Mouse (Mus musculus) liver, adult 2 months (tissue): ENCODE results near the gene Brix1.
"Not testable (repeated sequence)": the region's sequence is repeated elsewhere in the genome, so short reads cannot be mapped to it uniquely, and the experiment has no call there.

Experiments
- CTCF ChIP-seq: fragments of 200-500 bp; IDR thresholded peaks from 2 replicates; pipeline ENCODE4 v1.5.1; 2011; ENCODE audit warnings: low read depth, low read length, control low read depth
- POLR2A ChIP-seq: fragments of 200-500 bp; IDR thresholded peaks from 2 replicates; pipeline ENCODE4 v1.6.1; 2011; ENCODE audit warnings: low read length, control low read depth; ENCODE audit not compliant: insufficient read depth; ENCODE audit errors: extremely low read depth

DNA sequence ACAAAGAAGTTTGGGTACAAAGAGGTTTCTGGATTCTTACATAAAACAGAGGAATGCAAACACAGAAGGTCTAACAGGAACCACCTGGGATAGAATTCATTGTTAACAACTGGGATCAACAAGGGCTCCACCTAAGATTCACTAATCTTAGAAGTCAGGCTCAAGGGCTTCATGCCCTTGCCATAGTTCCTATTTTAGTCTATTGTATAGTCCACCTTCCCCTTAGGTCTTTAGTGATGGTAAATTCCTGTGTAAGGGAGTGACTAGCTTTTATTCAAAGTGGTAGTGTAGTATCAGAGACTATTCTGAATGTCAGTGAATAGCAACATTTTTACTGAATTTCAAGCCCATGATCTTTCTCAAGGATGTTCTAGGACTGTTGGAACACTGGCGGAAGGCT, 10.9 kb upstream of the Brix1 start:
- not testable (repeated sequence) for TF ChIP-seq CTCF, POLR2A
